Mouse (Mus musculus): Measurements from ENCODE around the gene Pllp. TPM values are rescaled to one million over a fixed set of nuclear protein-coding genes. Genes with fewer than 3 reads are reported as not detected.

Pllp gene
- polyA plus RNA-seq, 1 experiment from 2014 or later = 3.5 TPM

DNA sequence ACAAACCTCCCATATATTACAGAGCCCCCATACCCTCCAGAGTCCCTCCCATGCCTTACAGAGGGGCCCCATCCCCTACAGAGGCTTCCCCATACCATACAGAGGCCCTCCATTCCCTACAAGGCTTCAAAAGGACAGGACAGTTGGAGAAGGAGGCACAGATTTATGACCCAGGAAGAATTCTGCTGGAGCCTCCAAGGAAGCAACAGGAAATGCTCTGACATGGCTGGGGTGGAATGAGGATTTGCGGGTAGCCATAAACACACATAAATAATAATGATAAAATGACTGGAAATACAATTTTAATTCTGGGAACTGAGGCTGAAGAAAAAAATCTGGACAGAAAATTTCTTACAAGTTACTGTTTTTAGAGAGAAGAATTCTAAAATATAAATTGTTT is 20.8 kb upstream of the Pllp start:
- H3K9ac ChIP-seq = no peak overlapping the region
- no peak overlapping the region for H3K27ac ChIP-seq
- no peak overlapping the region for H3K4me3 ChIP-seq
- no peaks in the 10 kb centered on the region for H3K27me3 ChIP-seq
- no peak for ATAC-seq (ENCODE audit: borderline replicate concordance, extremely low read depth, low FRiP score, low TSS enrichment)
- WGBS = 50% methylated on average over 1 of the region's 1 CpGs
- H3K36me3 ChIP-seq = no peaks in the 10 kb centered on the region
- no peaks in the 10 kb centered on the region for H3K9me3 ChIP-seq
- no peaks in the 10 kb centered on the region for H3K4me1 ChIP-seq
- no peak overlapping the region for H3K4me2 ChIP-seq

DNA sequence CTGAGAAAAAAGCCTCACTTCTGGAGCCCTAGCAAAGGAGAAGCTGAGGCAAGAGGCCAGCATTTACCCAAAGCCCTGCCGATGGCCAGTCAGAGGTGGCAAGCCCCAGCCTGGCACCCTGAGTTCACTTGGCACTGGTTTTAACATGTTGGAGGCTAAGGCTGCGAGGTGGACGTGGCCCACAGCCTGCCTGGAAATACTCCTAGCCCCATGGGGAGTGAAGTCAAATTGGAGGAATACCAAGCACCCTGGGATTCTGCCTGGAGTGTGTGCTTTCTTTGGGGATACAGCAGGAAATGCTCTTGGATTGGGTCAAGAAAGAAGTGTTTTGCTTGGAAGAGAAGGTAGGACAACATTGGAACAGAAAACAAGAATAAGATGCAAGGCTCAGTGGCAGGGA is 19.8 kb upstream of the Pllp start:
- Histone ChIP-seq H3K9me3 (no peaks in the 10 kb centered on the region), H3K4me2 (no peak overlapping the region), H3K4me3 (no peak overlapping the region), H3K27me3 (no peaks in the 10 kb centered on the region), H3K9ac (no peak overlapping the region), H3K36me3 (no peaks in the 10 kb centered on the region), H3K4me1 (0 out of 2 replicates have a peak, but pooled peaks cover 3% of the 10 kb centered on the region), H3K27ac (no peak overlapping the region)
- 68% methylated on average over 3 of the region's 3 CpGs for WGBS
- no peak for ATAC-seq (ENCODE audit: borderline replicate concordance, extremely low read depth, low FRiP score, low TSS enrichment)

DNA sequence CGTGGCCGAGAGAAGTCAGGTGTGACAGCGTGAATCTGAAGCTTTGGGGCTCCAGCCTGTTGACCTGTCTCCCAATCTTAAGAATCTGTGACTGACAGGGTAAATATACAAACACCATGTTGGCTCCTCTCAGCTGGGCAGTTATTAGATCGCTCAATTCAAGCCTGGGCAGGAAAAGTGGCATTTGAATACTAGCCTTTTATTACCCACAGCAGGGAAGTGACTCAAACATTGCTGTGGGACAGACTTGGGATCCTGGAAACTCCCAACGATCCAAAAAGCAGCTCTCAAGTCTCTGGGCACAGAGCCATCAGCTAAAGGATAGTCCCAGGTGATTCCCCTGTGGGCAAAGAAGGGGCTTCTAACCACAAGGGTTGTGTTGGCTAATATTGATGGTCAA is 18.5 kb upstream of the Pllp start:
- ATAC-seq (ENCODE audit: borderline replicate concordance, extremely low read depth, low FRiP score, low TSS enrichment) = no peak
- WGBS = 35% methylated on average over 5 of the region's 5 CpGs

DNA sequence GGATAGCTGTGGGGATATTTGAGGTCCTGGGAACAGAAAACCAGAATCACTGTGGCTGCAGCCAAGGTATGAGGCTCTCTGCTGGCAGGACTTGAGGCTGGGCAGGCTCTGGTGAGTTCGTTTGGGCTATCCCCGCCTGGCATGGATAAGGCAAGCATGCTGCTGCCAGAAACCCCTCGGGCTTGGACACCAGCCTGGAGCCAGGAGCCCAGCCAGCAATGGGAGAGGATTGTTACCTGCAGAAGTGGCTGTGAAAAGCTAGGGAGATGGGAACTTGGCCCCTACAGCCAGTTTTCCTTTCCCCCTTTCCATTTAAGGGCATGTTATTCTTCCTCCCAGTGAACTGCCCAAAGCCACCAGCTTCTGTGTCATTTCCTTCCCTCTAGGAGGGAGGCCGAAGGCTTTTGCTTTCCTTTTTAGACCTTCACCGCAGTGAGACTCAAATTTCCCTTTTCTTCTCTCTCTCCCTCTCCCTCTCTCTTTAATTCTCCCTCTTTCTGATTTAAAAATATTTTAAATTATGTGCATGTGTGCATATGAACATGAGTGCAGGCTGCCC is 15.2 kb upstream of the Pllp start:
- no peak for ATAC-seq (ENCODE audit: borderline replicate concordance, extremely low read depth, low FRiP score, low TSS enrichment)
- WGBS = 40% methylated on average over 5 of the region's 5 CpGs
- Histone ChIP-seq H3K27me3 (no peaks in the 10 kb centered on the region), H3K9ac (no peak overlapping the region), H3K4me3 (no peak overlapping the region), H3K9me3 (no peaks in the 10 kb centered on the region), H3K4me2 (0 out of 2 replicates have a peak overlapping the region, but pooled peaks have one; percentile 4), H3K27ac (peak overlapping the region; percentile 51), H3K4me1 (peaks cover 3% of the 10 kb centered on the region; the same call in 1 of the 2 replicates), H3K36me3 (no peaks in the 10 kb centered on the region)

More for the DNA sequence above, 18.5 kb upstream of the Pllp start:
- H3K4me3 ChIP-seq = no peak overlapping the region
- 0 out of 2 replicates have a peak, but pooled peaks cover 3% of the 10 kb centered on the region for H3K4me1 ChIP-seq
- H3K27ac ChIP-seq = no peak overlapping the region
- H3K27me3 ChIP-seq = no peaks in the 10 kb centered on the region
- no peaks in the 10 kb centered on the region for H3K9me3 ChIP-seq
- H3K36me3 ChIP-seq = no peaks in the 10 kb centered on the region
- no peak overlapping the region for H3K9ac ChIP-seq
- H3K4me2 ChIP-seq = no peak overlapping the region

DNA sequence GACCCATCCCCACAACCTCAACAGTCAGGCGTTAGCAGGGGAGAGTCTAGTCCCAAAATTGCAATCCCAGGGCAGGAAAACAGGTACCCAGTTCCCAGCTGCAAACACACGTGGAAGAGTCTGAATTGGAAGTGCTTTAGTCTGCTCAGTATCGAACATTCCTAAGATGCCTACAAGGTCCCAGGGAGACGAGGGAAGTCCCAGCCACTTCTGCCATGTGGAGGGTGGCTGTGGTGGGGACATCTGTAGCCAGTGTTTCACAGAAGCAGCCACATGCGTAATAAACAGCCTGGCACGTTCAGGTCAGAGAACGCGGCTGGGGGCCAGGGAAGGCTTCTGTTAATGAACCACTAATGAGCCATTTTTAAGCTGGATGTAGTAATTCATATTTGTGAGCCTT is 14.3 kb upstream of the Pllp start:
- no peaks in the 10 kb centered on the region for H3K9me3 ChIP-seq
- no peaks in the 10 kb centered on the region for H3K36me3 ChIP-seq
- 62% methylated on average over 8 of the region's 8 CpGs for WGBS
- H3K4me2 ChIP-seq = no peak overlapping the region
- no peaks in the 10 kb centered on the region for H3K27me3 ChIP-seq
- no peak overlapping the region for H3K9ac ChIP-seq
- no peak overlapping the region for H3K4me3 ChIP-seq
- peaks cover 3% of the 10 kb centered on the region; the same call in 1 of the 2 replicates for H3K4me1 ChIP-seq
- no peak for ATAC-seq (ENCODE audit: borderline replicate concordance, extremely low read depth, low FRiP score, low TSS enrichment)
- no peak overlapping the region for H3K27ac ChIP-seq

DNA sequence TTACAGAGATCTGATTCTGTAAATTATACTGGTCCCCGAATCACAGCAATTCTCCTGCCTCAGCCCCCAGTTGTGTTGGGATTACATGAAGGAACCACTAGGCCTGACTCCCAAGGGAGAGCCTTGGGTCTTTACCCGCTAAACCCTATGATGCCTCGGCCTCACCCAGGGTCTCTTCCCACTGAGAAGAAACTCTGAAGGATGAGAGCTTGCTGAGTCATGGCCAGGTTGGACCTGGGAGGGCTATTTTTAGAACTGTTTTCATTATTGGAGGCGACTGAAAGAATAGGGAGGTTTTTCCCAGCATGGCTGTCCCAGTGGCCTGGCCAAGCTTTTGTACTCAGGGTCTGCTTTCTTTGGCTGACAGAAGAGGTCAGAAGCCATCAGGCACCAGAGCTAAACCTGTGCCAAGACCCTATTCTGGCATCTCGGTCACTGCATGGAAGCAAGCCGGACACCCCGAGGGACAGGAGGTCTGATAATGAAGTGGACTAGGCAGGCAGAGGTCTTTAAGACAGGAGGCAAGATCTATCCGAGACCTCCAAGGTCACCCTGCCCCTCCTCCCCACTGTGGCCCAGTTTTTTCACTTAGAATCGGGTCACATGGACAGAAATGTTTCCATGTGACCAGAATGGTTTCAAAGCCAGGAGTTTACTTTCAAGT is 10.8 kb upstream of the Pllp start:
- no peaks in the 10 kb centered on the region for H3K27me3 ChIP-seq
- WGBS = 60% methylated on average over 9 of the region's 9 CpGs

DNA sequence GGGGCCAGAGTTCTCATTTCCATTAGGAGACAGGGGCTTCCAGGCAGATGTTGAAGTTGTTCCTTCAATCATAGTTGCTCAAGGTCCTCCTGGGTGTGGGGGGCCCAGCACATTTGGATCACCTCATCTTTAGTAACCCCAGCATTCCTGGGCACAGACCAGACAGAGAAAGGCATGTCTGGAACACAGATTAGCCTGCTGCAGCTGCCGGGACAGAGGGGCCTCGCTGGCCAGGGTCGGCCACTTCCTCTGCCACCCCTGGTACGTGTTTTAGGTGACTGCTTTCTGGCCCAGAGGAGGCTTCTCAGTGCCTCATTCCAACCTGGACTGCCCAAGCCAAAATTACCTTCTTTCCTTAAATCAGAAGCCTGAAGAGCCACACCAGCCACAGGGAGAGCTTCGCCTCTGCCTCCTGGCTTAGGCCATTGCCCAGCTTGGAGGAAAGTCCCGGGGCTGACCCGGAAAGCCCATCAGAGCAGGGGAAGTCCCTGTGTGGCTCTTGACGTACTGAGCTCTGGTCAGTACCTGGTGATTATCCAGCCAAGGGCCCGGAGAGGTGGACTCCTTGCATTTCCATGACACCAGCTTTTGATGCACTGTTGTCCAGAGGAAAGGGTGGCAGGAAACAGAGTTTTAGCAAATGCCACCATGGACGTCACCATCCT is 9.6 kb upstream of the Pllp start:
- no peaks in the 10 kb centered on the region for H3K36me3 ChIP-seq
- no peak for ATAC-seq (ENCODE audit: borderline replicate concordance, extremely low read depth, low FRiP score, low TSS enrichment)
- H3K9me3 ChIP-seq = no peaks in the 10 kb centered on the region
- H3K4me2 ChIP-seq = no peak overlapping the region
- peaks cover 3% of the 10 kb centered on the region; the same call in 1 of the 2 replicates for H3K4me1 ChIP-seq
- WGBS = 68% methylated on average over 10 of the region's 10 CpGs
- no peak overlapping the region for H3K9ac ChIP-seq
- H3K27me3 ChIP-seq = no peaks in the 10 kb centered on the region
- H3K27ac ChIP-seq = no peak overlapping the region
- H3K4me3 ChIP-seq = no peak overlapping the region

More for the DNA sequence above, 10.8 kb upstream of the Pllp start:
- H3K4me1 ChIP-seq = peaks cover 6% of the 10 kb centered on the region; the same call in 1 of the 2 replicates
- no peak overlapping the region for H3K9ac ChIP-seq
- no peaks in the 10 kb centered on the region for H3K9me3 ChIP-seq
- ATAC-seq (ENCODE audit: borderline replicate concordance, extremely low read depth, low FRiP score, low TSS enrichment) = no peak
- H3K27ac ChIP-seq = no peak overlapping the region
- no peak overlapping the region for H3K4me2 ChIP-seq
- no peak overlapping the region for H3K4me3 ChIP-seq
- no peaks in the 10 kb centered on the region for H3K36me3 ChIP-seq

DNA sequence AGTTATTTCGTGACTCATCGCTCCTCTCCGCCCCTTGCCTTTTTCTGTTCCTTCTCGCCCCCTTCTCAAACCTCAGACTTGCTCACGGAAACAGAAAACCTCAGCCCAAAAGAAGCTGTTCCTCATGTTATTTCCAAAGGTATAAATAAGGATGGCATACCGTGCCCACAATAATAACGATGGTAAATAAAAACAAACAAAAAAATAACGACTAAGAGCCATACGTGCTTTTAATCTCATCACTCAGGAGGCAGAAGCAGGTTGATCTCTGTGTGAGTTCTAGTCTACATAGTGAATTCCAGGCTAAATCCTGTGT is 8.5 kb upstream of the Pllp start:
- no peaks in the 10 kb centered on the region for H3K9me3 ChIP-seq
- peak overlapping the region; percentile 39 for H3K9ac ChIP-seq
- no peak for ATAC-seq (ENCODE audit: borderline replicate concordance, extremely low read depth, low FRiP score, low TSS enrichment)
- H3K4me1 ChIP-seq = peaks cover 3% of the 10 kb centered on the region; the same call in 1 of the 2 replicates
- H3K4me2 ChIP-seq = peak overlapping the region; percentile 79
- H3K36me3 ChIP-seq = no peaks in the 10 kb centered on the region
- no peaks in the 10 kb centered on the region for H3K27me3 ChIP-seq
- H3K27ac ChIP-seq = no peak overlapping the region
- H3K4me3 ChIP-seq = peak overlapping the region; percentile 59
- 13% methylated on average over 9 of the region's 9 CpGs for WGBS

DNA sequence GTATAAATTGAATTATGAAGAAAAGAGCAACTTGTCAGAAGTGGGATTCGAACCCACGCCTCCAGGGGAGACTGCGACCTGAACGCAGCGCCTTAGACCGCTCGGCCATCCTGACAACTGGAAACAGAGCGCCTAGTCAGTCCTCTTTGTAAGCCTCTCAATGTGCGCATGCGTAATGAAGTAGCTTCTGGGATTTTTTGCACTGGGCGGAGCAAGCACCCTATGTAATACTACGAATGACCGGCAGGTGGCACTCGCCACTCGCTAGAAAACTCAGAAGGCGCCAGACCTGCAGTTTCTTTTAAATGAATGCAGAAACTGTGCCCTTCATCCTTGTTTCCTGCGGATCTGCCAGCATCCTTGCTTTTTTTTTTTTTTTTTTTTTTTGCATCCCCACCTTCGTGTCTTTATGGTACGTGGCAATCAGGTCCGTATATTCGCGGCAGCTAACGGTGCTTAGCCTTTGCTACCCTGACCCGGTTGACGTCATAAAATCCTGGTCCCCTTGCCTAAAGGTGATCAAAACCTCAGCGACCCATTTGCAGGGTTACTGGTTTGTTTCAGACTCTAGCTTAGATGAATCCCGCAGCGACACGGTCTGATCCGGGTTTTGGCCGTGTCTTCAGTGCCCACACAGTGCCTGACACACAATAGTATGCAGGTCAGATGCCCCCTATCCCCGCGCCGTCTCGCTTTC is 8.0 kb upstream of the Pllp start:
- no peaks in the 10 kb centered on the region for H3K36me3 ChIP-seq
- H3K4me2 ChIP-seq = peak overlapping the region; percentile 79
- peaks cover 3% of the 10 kb centered on the region; the same call in 1 of the 2 replicates for H3K4me1 ChIP-seq
- no peaks in the 10 kb centered on the region for H3K9me3 ChIP-seq
- H3K9ac ChIP-seq = peak overlapping the region; percentile 39
- no peaks in the 10 kb centered on the region for H3K27me3 ChIP-seq
- peak overlapping the region; percentile 59 for H3K4me3 ChIP-seq
- H3K27ac ChIP-seq = no peak overlapping the region
- ATAC-seq (ENCODE audit: borderline replicate concordance, extremely low read depth, low FRiP score, low TSS enrichment) = peak; percentile 92
- under 1% methylated on average over 35 of the region's 35 CpGs for WGBS

DNA sequence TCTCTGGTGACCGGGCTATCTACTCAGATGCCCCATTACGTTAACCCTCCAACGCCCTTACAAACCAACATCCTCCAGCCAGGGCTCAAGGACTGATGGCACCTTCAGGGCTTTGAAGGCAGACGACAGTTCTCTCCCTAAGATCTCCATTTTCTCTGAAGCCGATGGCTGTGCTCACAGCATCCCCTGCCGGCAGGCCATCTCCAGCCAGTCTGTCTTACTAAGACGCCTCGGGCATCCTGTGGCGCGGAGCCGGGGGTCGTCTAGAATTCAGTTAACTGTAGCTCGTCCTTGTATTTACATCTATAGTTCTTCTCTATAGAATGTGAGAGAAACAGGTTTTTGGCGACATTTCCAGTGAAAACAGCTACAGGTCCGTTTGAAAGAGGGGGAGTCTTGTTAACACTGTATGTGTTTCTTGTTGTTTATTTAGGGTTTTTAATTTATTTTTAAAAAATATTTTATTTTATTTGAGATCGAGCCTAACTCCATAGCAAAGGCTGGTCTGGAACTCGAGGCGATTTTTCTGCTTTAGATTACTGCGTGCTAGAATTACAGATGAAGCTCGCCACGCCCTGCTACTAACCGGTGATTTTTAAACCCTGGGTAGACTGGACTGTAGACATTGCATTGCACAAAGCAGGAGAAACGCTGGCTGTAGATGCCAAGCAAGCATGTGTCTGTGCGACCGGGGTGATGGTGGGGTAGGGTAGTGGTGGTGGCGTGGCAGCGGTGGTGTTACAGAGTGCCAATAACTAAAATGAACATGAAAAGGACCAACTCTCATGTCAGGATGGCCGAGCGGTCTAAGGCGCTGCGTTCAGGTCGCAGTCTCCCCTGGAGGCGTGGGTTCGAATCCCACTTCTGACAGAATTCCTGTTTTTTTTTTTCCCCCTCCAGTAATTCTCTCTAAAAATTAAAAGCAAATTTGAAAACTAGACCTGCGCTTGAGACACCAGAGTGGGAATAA is 7.1 kb upstream of the Pllp start:
- peak overlapping the region; percentile 48 for H3K9ac ChIP-seq
- H3K36me3 ChIP-seq = no peaks in the 10 kb centered on the region
- peak; percentile 78 for ATAC-seq (ENCODE audit: borderline replicate concordance, extremely low read depth, low FRiP score, low TSS enrichment)
- no peaks in the 10 kb centered on the region for H3K9me3 ChIP-seq
- under 1% methylated on average over 35 of the region's 35 CpGs for WGBS
- H3K4me3 ChIP-seq = peak overlapping the region; percentile 59
- H3K4me1 ChIP-seq = peaks cover 3% of the 10 kb centered on the region; the same call in 1 of the 2 replicates
- H3K27me3 ChIP-seq = no peaks in the 10 kb centered on the region
- peak overlapping the region; percentile 73 for H3K4me2 ChIP-seq
- peak overlapping the region; percentile 53; the same call in 1 of the 2 replicates for H3K27ac ChIP-seq

DNA sequence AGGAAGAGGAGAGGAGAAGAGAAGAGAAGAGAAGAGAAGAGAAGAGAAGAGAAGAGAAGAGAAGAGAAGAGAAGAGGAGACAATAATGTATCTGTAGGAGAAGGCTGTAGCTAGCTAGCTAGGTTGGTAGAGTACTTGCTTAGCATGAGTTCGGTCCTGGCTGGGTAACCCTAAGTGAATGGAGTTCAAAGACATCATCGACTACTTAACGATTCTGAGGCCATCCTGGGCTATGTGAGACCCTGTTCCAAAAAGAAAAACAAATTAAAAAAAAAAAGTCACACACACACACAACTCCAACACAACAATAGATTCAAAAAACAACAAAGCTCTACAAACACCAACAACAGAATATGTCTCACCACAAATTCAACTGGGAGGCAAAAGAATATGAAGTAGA is 6.1 kb upstream of the Pllp start:
- Histone ChIP-seq H3K27me3 (peaks cover 6% of the 10 kb centered on the region), H3K27ac (no peak overlapping the region), H3K36me3 (no peaks in the 10 kb centered on the region), H3K4me1 (0 out of 2 replicates have a peak, but pooled peaks cover 3% of the 10 kb centered on the region), H3K4me2 (peak overlapping the region; percentile 73), H3K9me3 (no peaks in the 10 kb centered on the region), H3K4me3 (no peak overlapping the region; the same call in 1 of the 2 replicates), H3K9ac (no peak overlapping the region)
- no peak for ATAC-seq (ENCODE audit: borderline replicate concordance, extremely low read depth, low FRiP score, low TSS enrichment)
- 60% methylated on average over 3 of the region's 3 CpGs for WGBS

Measured in lung, embryonic 15.5 days (tissue).